Comparison of ENCODE assay signal across 13 mouse cellular contexts in the genomic region with DNA sequence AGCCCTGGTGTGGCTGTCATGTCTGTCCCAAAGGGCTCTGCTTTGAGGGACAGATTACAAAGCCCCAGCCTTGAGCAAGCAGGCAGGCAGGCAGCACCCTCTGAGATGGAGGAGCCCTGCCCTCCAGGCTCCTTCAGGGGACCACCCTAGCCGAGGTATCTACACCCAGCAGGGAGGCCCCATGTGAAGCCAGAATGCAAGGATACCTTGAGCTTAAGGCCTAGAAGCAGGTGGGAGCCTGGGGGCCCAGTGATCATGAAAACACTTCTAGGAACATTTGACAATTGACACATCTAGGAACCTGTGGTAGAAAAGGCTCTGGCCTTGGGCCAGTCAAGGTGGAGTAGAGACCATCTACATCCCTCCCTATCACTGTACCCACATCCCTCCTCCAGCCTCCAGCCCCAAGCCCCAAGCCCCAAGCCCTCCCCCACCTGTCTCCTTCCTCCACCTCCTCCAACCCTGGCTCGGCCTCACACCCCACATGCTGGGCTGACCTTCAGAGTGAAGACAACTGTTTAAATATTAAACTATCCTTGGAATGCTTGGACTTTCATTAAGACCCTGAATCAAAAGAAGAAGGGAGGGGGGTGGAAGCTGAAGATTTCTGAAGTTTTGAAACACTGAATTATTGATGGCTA. TPM values are rescaled to one million over a fixed set of nuclear protein-coding genes. Genes with fewer than 3 reads are reported as not detected.
DNase-seq lines count a peak whose midpoint lies in the region; ATAC-seq and TF ChIP-seq lines count a peak whose summit lies in the region.
"Had no signal": no experiment of that assay in that cellular context is flagged by ENCODE, and none has a peak within 500 bp of the region (broad histone marks: within the 10 kb centered on the region; RNA-seq: fewer than 3 reads in every experiment).

No protein-coding gene starts in this region.

- no peaks in the 10 kb centered on the region for H3K36me3 ChIP-seq in liver, postnatal 0 days (replicated peaks; ENCODE audit: insufficient read depth, low read length)
- H3K36me3 ChIP-seq in liver, embryonic 12.5 days: no peaks in the 10 kb centered on the region
- H3K36me3 ChIP-seq in kidney, embryonic 16.5 days (ENCODE audit: insufficient read depth, low read length): no peaks in the 10 kb centered on the region
- H3K36me3 ChIP-seq in hindbrain, embryonic 14.5 days (replicated peaks; ENCODE audit: control insufficient read depth, insufficient read depth): no peaks in the 10 kb centered on the region
- H3K36me3 ChIP-seq: forebrain, embryonic 15.5 days; hindbrain, embryonic 15.5 days; liver, embryonic 15.5 days; midbrain, embryonic 15.5 days had no signal

- 0 out of 2 replicates have a peak overlapping the region, but pooled peaks have one; percentile 11 for H3K9ac ChIP-seq in liver, postnatal 0 days (replicated peaks)
- no peak overlapping the region for H3K9ac ChIP-seq in liver, embryonic 12.5 days
- H3K9ac ChIP-seq in kidney, embryonic 16.5 days (replicated peaks; ENCODE audit: low read length): 0 out of 2 replicates have a peak overlapping the region, but pooled peaks have one; percentile 36
- H3K9ac ChIP-seq in hindbrain, embryonic 14.5 days: no peak overlapping the region
- H3K9ac ChIP-seq: forebrain, embryonic 15.5 days; hindbrain, embryonic 15.5 days; liver, embryonic 15.5 days; midbrain, embryonic 15.5 days had no signal

- no peak for ATAC-seq in liver, postnatal 0 days
- no peak for ATAC-seq in liver, embryonic 12.5 days
- 0 out of 2 replicates have a peak, but pooled peaks have one; percentile 8 for ATAC-seq in kidney, embryonic 16.5 days (ENCODE audit: low FRiP score, low TSS enrichment)
- ATAC-seq in hindbrain, embryonic 14.5 days (ENCODE audit: low FRiP score): no peak
- ATAC-seq: forebrain, embryonic 15.5 days; midbrain, embryonic 15.5 days had no signal

- H3K4me2 ChIP-seq in liver, postnatal 0 days (ENCODE audit: low read depth, low read length): no peak overlapping the region
- no peak overlapping the region for H3K4me2 ChIP-seq in liver, embryonic 12.5 days
- H3K4me2 ChIP-seq in kidney, embryonic 16.5 days (replicated peaks; ENCODE audit: low read depth, low read length): no peak overlapping the region; the same call in 1 of the 2 replicates
- no peak overlapping the region for H3K4me2 ChIP-seq in hindbrain, embryonic 14.5 days (replicated peaks)
- H3K4me2 ChIP-seq: forebrain, embryonic 15.5 days; hindbrain, embryonic 15.5 days; liver, embryonic 15.5 days; midbrain, embryonic 15.5 days had no signal

- no peaks in the 10 kb centered on the region for H3K27me3 ChIP-seq in liver, postnatal 0 days (ENCODE audit: insufficient read depth, low read length)
- H3K27me3 ChIP-seq in liver, embryonic 12.5 days (replicated peaks): no peaks in the 10 kb centered on the region
- no peaks in the 10 kb centered on the region for H3K27me3 ChIP-seq in kidney, embryonic 16.5 days (ENCODE audit: insufficient read depth, low read length)
- H3K27me3 ChIP-seq in hindbrain, embryonic 14.5 days (ENCODE audit: control insufficient read depth, insufficient read depth, low read length): no peaks in the 10 kb centered on the region
- H3K27me3 ChIP-seq: forebrain, embryonic 15.5 days; hindbrain, embryonic 15.5 days; liver, embryonic 15.5 days; midbrain, embryonic 15.5 days had no signal

- intact Hi-C loops in gastrocnemius, adult 2 months (cut with DNase I): loop anchor here (5.0 kb wide), 1 partner anchor 33 kb away; a partner anchor contains a TSS

- H3K27ac ChIP-seq in gastrocnemius, adult 2 months: no peak overlapping the region
- no peak overlapping the region for H3K27ac ChIP-seq in liver, postnatal 0 days (ENCODE audit: low read depth)
- H3K27ac ChIP-seq in liver, embryonic 12.5 days: no peak overlapping the region
- peak overlapping the region; percentile 90 for H3K27ac ChIP-seq in kidney, embryonic 16.5 days (ENCODE audit: low read length)
- no peak overlapping the region for H3K27ac ChIP-seq in hindbrain, embryonic 14.5 days
- H3K27ac ChIP-seq: forebrain, embryonic 15.5 days; hindbrain, embryonic 15.5 days; liver, embryonic 15.5 days; midbrain, embryonic 15.5 days had no signal

- 64% methylated on average over 2 of the region's 2 CpGs for WGBS in liver, postnatal 0 days (ENCODE audit: insufficient replicate concordance)
- WGBS in liver, embryonic 12.5 days (ENCODE audit: insufficient replicate concordance): 38% methylated on average over 2 of the region's 2 CpGs
- 17% methylated on average over 2 of the region's 2 CpGs for WGBS in kidney, embryonic 16.5 days
- 24% methylated on average over 2 of the region's 2 CpGs for WGBS in hindbrain, embryonic 14.5 days

- H3K4me1 ChIP-seq in liver, postnatal 0 days (ENCODE audit: insufficient read depth): peaks cover 2% of the 10 kb centered on the region; the same call in 1 of the 2 replicates
- H3K4me1 ChIP-seq in liver, embryonic 12.5 days: peaks cover 40% of the 10 kb centered on the region
- peaks cover 51% of the 10 kb centered on the region for H3K4me1 ChIP-seq in kidney, embryonic 16.5 days (ENCODE audit: insufficient read depth, low read length)
- peaks cover 14% of the 10 kb centered on the region; the same call in 1 of the 2 replicates for H3K4me1 ChIP-seq in hindbrain, embryonic 14.5 days (replicated peaks; ENCODE audit: control insufficient read depth, insufficient read depth, low read length)

- TF ChIP-seq EP300 in liver, postnatal 0 days (IDR thresholded peaks at IDR 0.05; ENCODE audit: low read depth): no peak

- peak; percentile 10 for DNase-seq in gastrocnemius, adult 2 months
- DNase-seq in gastrocnemius, postnatal 4 days (ENCODE audit: low spot score in 2 of 2): no peak
- DNase-seq in liver, postnatal 0 days: no peak
- DNase-seq in ES-CJ7 (ENCODE audit: low read depth, low spot score): peak; percentile 41
- DNase-seq in c-Kit-positive CD71-positive TER-119-positive erythroid progenitor cells, embryonic 14.5 days (ENCODE audit: low spot score): no peak
- no peak for DNase-seq in hindbrain, embryonic 14.5 days (ENCODE audit: low spot score)
- DNase-seq: right cerebral cortex, postnatal 4 days had no signal

- H3K9me3 ChIP-seq in liver, postnatal 0 days (ENCODE audit: low read length): no peaks in the 10 kb centered on the region
- no peaks in the 10 kb centered on the region for H3K9me3 ChIP-seq in liver, embryonic 12.5 days (replicated peaks)
- no peaks in the 10 kb centered on the region for H3K9me3 ChIP-seq in kidney, embryonic 16.5 days (ENCODE audit: low read length)
- no peaks in the 10 kb centered on the region for H3K9me3 ChIP-seq in hindbrain, embryonic 14.5 days (ENCODE audit: control insufficient read depth, low read length)
- H3K9me3 ChIP-seq: forebrain, embryonic 15.5 days; hindbrain, embryonic 15.5 days; liver, embryonic 15.5 days; midbrain, embryonic 15.5 days had no signal

- no peak for TF ChIP-seq CTCF in gastrocnemius, adult 2 months (IDR thresholded peaks at IDR 0.05)
- no peak for TF ChIP-seq CTCF in liver, postnatal 0 days (IDR thresholded peaks at IDR 0.05; ENCODE audit: low read depth)

- no peak overlapping the region for H3K4me3 ChIP-seq in gastrocnemius, adult 2 months
- no peak overlapping the region for H3K4me3 ChIP-seq in liver, postnatal 0 days (ENCODE audit: low read depth, low read length)
- no peak overlapping the region for H3K4me3 ChIP-seq in liver, embryonic 12.5 days
- no peak overlapping the region for H3K4me3 ChIP-seq in kidney, embryonic 16.5 days (ENCODE audit: low read length)
- H3K4me3 ChIP-seq in hindbrain, embryonic 14.5 days (replicated peaks; ENCODE audit: low read length): no peak overlapping the region
- H3K4me3 ChIP-seq: forebrain, embryonic 15.5 days; hindbrain, embryonic 15.5 days; liver, embryonic 15.5 days; midbrain, embryonic 15.5 days had no signal

RNA-seq across cellular contexts. Expression of a gene that starts 34.8 kb away (rescaled TPM):
- total RNA-seq in gastrocnemius, adult 2 months (2021): 10 to 100 TPM; 13.4 to 58.6 TPM
- total RNA-seq in gastrocnemius, postnatal 4 days (2021): 10 to 100 TPM; 80.3 to 83.2 TPM
- 7.8 and 8.1 TPM in 2 replicates for polyA plus RNA-seq in liver, postnatal 0 days (2015; fragmentation: Nextera tagmentation; extraction: Ambion mirVana)
- 5.9 and 7.0 TPM in 2 replicates for polyA plus RNA-seq in liver, embryonic 12.5 days (2016; fragmentation: Nextera tagmentation; extraction: Ambion mirVana)
- 16.5 and 17.8 TPM in 2 replicates for polyA plus RNA-seq in kidney, embryonic 16.5 days (2015; fragmentation: Nextera tagmentation; extraction: Ambion mirVana)
- polyA plus RNA-seq in hindbrain, embryonic 14.5 days (2014; fragmentation: Nextera tagmentation; extraction: Ambion mirVana): 17.0 and 20.5 TPM in 2 replicates

Comparison
In these comparisons a context has a peak if more than half of its experiments do, and no peak if none do; other contexts are left out.
1. DNase-seq: peak in gastrocnemius, adult 2 months (single experiment) and ES-CJ7 (single experiment); none in gastrocnemius, postnatal 4 days (0 of 2), liver, postnatal 0 days (single experiment), c-Kit-positive CD71-positive TER-119-positive erythroid progenitor cells, embryonic 14.5 days (single experiment) and hindbrain, embryonic 14.5 days (single experiment).
2. H3K9ac ChIP-seq: peak in liver, postnatal 0 days (single experiment) and kidney, embryonic 16.5 days (single experiment); none in liver, embryonic 12.5 days (single experiment) and hindbrain, embryonic 14.5 days (single experiment).